Mouse (Mus musculus) neutrophil, adult 65 days (primary cell): Measurements from ENCODE around the gene Chst8. TPM values are rescaled to one million over a fixed set of nuclear protein-coding genes. Genes with fewer than 3 reads are reported as not detected.

Experiments
- total RNA-seq: library from RNA; stranded (reverse); gene quantifications from 2 replicates; pipeline ENCODE4 v1.2.4, GENCODE M21; 2023

Gene Chst8
- not detected in 2 replicates for total RNA-seq

DNA sequence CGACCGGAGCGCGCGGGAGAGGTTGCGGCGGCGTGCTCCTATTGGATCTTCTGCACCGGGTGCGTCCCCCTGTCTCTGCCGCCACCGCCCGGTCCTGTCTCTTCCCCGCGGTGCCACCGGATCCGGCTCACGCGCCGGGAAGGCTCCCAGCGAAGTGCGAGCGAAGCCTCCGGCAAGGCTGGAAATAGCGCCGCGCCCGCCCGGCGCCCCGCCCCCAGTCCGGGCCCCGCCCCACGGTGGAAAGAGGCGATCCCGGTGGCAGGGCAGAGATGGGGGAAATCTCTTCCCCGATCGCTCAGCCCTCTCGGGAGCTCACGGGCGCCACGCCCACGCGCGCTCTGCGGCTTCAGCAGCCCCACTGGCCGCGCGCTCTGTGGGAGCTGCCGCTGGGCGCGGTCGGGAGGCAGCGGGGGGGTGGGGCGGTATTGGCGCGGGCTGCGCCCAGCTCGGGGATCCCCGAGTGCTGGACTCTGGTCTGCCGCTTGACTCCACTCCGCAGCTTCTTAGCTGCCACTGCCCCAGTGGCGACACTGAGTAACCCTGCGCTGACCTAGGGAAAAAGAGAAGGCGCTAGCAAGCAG lies at the start of gene Chst8:
TSS of gene Chst8 (minus strand) at position 181 of the 581 bp plus-strand sequence.

DNA sequence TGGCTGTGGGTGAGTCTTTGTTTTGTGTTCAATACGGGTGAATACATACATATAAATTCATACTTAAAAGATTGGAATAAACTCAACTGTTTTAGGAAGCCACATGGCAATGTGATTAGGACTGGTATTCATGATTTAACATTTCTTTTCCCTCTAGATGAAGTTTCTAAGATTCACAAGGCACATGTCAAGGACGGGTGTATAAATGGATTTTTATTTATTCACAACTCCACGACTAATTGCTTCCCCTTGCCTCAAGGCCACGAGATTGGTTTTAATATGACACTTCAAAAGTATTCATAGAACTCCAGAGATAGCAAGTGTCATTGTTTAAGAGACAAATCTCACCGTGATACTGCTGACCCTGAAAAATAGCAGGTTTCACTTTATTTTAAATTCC lies 155.9 kb downstream of the Chst8 start, which contains the start of gene Kctd15:
TSS of gene Kctd15 (minus strand) at position 101 of the 400 bp plus-strand sequence.

Other genes starting within 250 kb of the Chst8 start
- gene Kctd15, start 156.0 kb downstream of the Chst8 start, total RNA-seq = not detected in 2 replicates
- 16.3 and 23.0 TPM in 2 replicates for gene Pepd, start 99.7 kb upstream of the Chst8 start, total RNA-seq
- gene Cebpg, start 243.9 kb upstream of the Chst8 start, total RNA-seq = 26.8 and 37.7 TPM in 2 replicates